Mouse (Mus musculus): ENCODE data around the gene Olfr1497.
"Not testable (repeated sequence)": the region's sequence is repeated elsewhere in the genome, so short reads cannot be mapped to it uniquely, and the experiment has no call there.

Olfr1497 gene

GRCm38 (mm10) chr19:13798102-13798501 lies at the start of gene Olfr1497:
Gene Olfr1497 (minus strand): TSS chr19:13798202.
- DNase-seq, result no peak

GRCm38 (mm10) chr19:13830388-13830787 lies 32.4 kb upstream of the Olfr1497 start, which contains the start of gene Olfr1500:
Gene Olfr1500 (minus strand): TSS chr19:13830488.
- DNase-seq, result no peak

DNA sequence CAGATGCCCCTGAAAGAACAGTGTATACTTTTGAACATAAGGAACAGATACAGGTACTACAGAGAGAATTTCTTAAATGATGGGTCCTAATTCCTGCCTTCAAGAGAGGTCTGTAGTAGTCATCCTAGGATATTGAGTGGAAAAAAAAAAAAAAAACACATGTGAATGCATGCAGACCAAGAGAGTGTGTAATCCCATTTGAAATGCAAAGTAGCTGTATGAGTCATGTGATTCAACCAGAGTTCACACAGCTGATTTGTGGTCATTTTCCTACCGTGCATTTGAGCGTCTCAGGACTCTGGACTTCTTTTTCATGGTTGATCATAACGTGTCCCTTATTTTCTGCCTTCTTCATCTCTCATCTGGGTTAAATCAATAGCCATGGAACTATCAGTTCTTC lies 30.4 kb upstream of the Olfr1497 start:
- no peak for DNase-seq

DNA sequence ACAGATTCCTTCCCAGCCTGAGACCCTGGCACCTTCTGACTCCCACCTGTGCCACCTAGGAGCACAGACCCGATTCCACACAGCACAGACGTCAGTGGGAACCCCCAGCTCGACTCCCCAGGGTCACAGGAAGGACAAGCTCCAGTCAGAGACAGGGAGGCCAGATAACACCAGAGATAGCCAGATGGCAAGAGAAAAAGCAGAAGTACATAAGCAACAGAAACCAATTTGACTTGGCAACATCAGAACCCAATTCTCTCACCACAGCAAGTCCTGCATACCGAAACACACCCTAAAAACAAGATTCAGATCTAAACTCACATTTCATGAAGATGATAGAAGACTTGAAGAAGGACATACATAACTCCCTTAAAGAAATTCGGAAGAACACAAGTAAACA lies 22.8 kb upstream of the Olfr1497 start:
- no peak for DNase-seq

DNA sequence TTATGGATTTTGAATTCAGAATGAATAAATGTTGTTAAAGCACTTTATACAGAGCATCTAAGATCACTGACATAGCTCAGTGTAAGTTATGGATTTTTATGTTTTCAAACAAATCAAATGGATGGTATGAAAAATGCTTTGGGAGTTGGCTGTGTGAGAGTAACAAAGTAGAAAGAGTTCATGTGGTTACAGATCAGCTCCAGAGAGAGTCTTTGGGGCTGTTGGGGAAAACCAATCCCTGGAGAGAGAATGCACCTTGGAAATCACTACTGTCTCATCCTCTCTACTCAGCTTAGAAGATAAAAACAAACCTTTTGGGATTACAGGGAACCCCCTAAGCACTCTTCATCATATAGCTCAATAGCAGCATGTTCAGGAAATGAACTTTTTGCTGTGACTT lies 21.3 kb upstream of the Olfr1497 start, which contains the start of gene Olfr1499:
Olfr1499 (minus strand) TSS at position 101 of the 400 bp plus-strand sequence.
- DNase-seq, result no peak

DNA sequence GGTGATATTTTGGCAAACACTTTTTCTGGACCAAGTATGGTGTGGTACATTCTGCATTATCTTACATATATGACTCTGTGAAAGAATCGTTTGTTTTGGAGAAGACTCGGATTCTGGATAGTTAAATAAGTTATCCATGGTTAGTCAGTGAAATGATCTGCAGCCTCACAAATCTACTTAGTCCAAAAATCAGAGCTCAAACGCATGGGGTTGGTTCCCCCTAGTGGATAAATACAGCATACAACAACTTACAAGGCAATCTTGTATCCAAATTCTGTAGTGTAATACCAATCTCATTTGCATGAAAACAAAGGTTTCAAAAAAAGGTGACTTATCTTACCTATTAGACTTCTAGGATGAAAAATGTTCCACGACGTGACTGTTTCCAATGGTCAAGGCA lies 20.8 kb upstream of the Olfr1497 start:
- peak in 1 of 2 experiments; percentile 5 for DNase-seq

GRCm38 (mm10) chr19:13812823-13813222 lies 14.8 kb upstream of the Olfr1497 start:
- DNase-seq, result no peak

GRCm38 (mm10) chr19:13805486-13805885 lies 7.5 kb upstream of the Olfr1497 start:
- DNase-seq, result not testable (repeated sequence)

DNA sequence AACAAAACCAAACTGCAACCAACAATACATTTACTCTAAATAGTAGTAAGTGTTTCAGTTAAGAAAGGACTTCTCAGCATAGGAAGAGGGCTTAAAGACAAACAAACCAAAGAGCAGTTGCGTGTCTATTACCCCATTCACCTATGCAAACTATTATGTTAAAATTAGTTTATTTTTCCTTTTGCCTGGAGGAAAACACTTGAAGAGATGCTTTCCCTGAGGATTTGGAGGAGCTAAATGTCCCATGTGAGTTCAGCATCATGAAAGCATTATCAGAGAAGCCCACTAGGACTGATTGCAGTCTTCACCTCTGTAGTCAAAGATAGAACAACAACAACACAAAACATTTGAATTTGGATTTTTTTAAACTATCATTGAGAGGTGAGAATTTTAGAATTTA lies 20.4 kb downstream of the Olfr1497 start, which contains the start of gene Olfr1496:
Olfr1496 (plus strand) TSS at position 301 of the 400 bp plus-strand sequence.
- DNase-seq, result no peak

DNA sequence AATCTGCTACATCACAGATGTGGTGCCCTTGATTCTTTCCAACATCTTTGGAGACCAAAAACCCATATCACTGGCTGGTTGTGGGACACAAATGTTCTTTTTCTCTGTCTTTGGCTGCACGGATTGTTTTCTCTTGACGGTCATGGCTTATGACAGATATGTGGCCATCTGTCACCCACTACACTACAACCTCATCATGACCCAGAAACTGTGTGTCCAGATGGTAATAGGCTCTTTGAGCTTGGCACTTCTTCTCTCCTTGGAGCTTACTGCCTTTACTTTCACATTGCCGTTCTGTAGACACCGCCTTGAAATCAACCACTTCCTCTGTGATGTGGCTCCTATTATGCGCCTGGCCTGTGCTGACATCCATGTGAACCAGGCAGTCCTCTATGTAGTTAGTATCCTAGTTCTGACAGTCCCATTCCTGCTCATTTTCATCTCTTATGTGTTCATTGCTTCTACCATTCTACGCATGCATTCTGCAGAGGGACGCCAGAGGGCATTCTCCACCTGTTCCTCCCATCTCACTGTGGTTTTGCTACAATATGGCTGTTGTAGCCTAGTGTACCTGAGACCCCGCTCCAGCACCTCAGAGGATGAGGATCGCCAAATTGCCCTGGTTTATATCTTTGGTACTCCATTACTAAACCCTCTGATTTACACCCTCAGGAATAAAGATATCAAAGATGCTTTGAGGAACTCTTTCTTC lies 29.3 kb downstream of the Olfr1497 start:
- DNase-seq, result peak; percentile 21 to 32

DNA sequence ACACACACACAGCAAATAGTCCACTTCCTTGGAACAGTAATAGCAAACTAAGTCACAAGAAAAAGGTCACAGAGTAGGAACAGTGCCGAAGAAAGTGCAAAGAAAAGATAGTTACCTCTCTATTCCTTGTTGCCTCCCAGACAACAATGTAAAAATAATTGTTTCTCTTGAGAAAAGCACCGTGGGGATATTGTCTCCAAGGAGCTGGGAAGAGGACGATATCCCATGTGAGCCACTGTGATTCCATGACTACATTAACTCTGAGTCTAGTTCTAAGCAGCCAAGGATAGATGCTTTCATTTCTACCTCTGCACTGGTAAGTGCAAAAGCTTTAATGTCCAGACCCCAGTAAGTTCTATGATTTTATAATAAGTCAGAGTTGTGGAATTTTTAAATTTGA lies 33.7 kb downstream of the Olfr1497 start, which contains the start of gene Olfr1495:
Olfr1495 (plus strand) TSS at position 301 of the 400 bp plus-strand sequence.
- DNase-seq, result no peak

- DNase-seq, result peak; percentile 35 to 37
Observed at GRCm38 (mm10) chr19:13749366-13749765, 48.6 kb downstream of the Olfr1497 start.
